Mouse (Mus musculus) cerebellum, adult 2 months (tissue): ENCODE results near the gene Bcl6. TPM values are rescaled to one million over a fixed set of nuclear protein-coding genes. Genes with fewer than 3 reads are reported as not detected.
A peak's percentile ranks its signal among the peaks of the same experiment; 100 is the strongest.

Experiments
- DNase-seq, 2 experiments: peaks; one replicate each; pipeline ENCODE4 v3.0.0; 2021
- H3K27ac ChIP-seq: fragments of 200-500 bp; 2 replicates; pipeline ENCODE4 v1.5.1; 2012; ENCODE audit warnings: low read length, control low read depth, inconsistent platforms; ENCODE audit not compliant: insufficient read depth
- H3K27me3 ChIP-seq: fragments of 200-500 bp; 2 replicates; pipeline ENCODE4 v1.6.1; 2012; ENCODE audit warnings: inconsistent platforms, mild to moderate bottlenecking, low read length, moderate library complexity; ENCODE audit not compliant: control insufficient read depth, insufficient read depth
- H3K4me1 ChIP-seq: fragments of 200-500 bp; 2 replicates; pipeline ENCODE4 v1.6.1; 2011; ENCODE audit warnings: low read length; ENCODE audit not compliant: control insufficient read depth, insufficient read depth
- H3K4me3 ChIP-seq: fragments of 200-500 bp; replicated peaks from 2 replicates; pipeline ENCODE3; 2011; ENCODE audit warnings: mild to moderate bottlenecking, low read depth, low read length, control low read depth; ENCODE audit not compliant: insufficient read depth
- CTCF ChIP-seq: fragments of 200-500 bp; IDR thresholded peaks from 2 replicates; pipeline ENCODE4 v1.5.1; 2011; ENCODE audit warnings: low read depth, mild to moderate bottlenecking, control low read depth, low read length, moderate library complexity, borderline replicate concordance; ENCODE audit not compliant: insufficient read depth
- POLR2A ChIP-seq: fragments of 200-500 bp; IDR thresholded peaks from 2 replicates; pipeline ENCODE4 v1.6.1; 2011; ENCODE audit warnings: low read length, control low read depth, borderline replicate concordance; ENCODE audit not compliant: insufficient read depth
- WGBS: fragments of 180-500 bp; shearing (Covaris S2); methylation state at CpG from one replicate; pipeline ENCODE4 v1.1.7; 2018; 5-methylcytosine and 5-hydroxymethylcytosine counted together
- polyA plus RNA-seq: library from polyadenylated mRNA; depleted of rRNA; stranded (reverse); fragments of >200 nt; gene quantifications from 2 replicates; pipeline ENCODE4 v1.2.3, GENCODE M21; 2012

Gene Bcl6
- polyA plus RNA-seq, 1 experiment: 30.8 TPM

DNA sequence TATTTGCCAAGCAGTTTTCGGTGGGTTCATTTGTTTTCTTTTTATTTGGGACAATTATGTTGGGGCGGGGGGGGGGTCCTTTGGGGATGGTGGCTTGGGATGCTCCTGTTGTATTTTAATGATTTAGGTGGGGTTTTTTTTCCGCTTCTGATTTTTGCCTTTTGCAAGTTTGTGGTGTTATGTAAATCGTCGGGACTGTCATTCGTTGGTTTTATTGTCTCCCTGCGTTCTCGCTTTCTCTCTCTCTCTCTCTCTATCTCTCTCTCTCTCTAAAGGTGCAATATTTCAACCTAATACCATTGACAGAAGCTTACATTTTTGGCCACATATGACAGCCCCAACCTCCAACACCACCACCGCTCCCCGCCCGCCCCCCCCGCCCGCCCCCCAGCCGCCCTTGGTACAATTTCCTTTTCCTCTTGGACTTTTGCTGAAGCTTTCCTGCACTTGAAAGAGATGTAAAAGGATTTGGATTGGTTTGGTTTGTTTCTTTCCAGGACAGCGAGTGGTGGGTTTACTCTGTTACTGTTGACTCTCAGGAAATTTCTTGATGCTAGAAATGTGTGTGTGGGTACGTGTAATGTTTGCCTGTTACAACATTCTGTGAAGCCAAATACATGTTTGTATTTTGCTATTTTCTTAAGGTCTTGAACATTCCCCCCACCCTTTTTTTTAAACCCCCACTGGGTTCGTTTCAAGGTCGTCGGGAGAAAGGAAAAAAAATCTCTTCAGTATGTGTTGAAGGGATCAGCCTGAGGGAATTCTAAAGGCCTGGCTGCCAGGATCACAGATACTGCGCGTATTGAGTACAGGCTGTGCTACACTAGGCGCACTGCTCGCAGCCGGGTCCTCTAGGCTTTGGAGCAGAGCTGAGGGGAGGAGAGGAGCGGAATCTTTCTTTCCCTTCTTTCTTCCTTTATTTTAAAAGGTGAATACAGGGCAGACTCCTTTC lies 833 bp upstream of the Bcl6 start:
- no peaks in the 10 kb centered on the region for H3K27me3 ChIP-seq
- 1% methylated on average over 25 of the region's 25 CpGs for WGBS
- peaks cover 9% of the 10 kb centered on the region for H3K4me1 ChIP-seq
- TF ChIP-seq POLR2A (peak; percentile 49; the same call in 1 of the 2 replicates), CTCF (no peak)
- DNase-seq: peak; percentile 72 to 79
- H3K4me3 ChIP-seq: peak overlapping the region; percentile 91
- peak overlapping the region; percentile 100 for H3K27ac ChIP-seq

DNA sequence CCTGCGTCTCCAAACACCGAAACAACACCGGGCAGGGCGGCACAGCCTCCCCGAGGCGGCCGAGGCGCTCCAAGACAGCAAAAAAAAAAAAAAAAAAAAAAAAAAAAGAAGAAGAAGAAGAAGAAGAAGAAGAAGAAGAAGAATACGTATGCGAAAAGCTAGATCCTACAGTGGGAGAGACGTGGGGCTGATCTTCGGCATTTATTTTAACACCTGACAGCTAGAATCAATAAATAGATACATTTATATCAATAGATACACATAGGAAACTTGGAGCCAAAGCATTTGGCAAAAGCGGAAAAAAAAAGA lies 541 bp downstream of the Bcl6 start:
- TF ChIP-seq CTCF (no peak), POLR2A (no peak)
- under 1% methylated on average over 13 of the region's 13 CpGs for WGBS
- peaks cover 5% of the 10 kb centered on the region for H3K4me1 ChIP-seq
- H3K4me3 ChIP-seq: peak overlapping the region; percentile 91
- no peak for DNase-seq
- H3K27ac ChIP-seq: peak overlapping the region; percentile 100
- H3K27me3 ChIP-seq: no peaks in the 10 kb centered on the region

DNA sequence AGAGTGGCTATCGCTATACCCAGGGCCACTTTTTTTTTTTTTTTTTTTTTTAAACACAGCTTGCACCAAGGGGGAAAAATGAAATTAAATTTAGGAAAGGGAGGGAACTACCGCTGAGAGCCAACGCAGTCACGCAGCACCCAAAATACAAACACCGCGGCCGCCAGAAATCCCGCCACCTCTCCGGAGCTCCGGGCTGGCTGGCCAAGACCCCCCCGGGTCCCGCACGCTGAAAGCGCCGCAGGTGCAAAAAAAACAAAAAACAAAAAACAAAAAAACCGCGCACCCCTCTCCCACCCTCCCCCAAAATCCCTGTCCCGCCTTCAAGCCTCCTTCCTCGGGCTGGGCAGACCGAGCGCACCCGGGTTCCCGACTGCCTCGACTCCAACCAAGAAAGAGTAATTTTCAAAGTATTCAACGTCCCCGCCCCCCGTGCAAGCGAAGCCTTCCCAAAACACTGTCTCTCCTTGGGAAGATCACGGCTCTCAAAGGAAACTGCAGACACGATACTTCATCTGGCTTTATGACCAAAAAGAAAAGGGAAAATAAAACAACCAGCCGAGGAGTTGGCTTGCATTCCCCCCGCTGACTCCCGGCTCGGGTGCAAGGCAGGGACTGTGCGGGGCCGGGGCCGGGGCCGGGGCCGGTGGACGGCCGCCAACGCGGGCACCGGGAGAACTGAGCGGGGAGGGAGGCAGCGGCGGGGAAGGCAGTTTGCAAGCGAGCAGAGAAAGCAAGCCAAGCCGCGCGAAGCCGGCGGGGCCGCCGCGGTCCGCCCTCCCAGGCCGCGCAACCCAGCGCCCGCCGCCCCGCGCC lies 1.1 kb downstream of the Bcl6 start:
- H3K27me3 ChIP-seq: no peaks in the 10 kb centered on the region
- H3K27ac ChIP-seq: peak overlapping the region; percentile 100
- WGBS: under 1% methylated on average over 64 of the region's 64 CpGs
- peaks cover 5% of the 10 kb centered on the region for H3K4me1 ChIP-seq
- DNase-seq: peak; percentile 75 to 76
- TF ChIP-seq CTCF (no peak), POLR2A (no peak; the same call in 1 of the 2 replicates)
- peak overlapping the region; percentile 91 for H3K4me3 ChIP-seq

DNA sequence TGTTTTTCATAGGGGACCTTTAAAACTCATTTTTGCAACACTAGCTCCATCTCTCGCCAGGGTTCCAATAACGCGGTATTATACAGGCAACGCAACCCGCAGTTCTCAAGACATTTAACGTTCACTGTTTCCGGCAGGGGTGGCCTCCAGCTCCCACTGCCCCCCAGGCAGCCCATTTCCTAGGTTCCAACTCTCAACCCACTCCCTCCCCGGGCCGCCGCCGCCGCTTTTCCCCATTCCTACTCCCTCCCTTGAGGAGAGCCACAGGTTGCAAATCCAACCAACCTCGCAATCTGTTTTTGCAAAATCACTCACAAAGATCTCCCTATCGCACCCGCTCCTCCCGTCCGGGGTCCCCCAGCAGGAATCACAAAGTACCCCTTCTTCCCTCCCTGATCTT lies 1.8 kb downstream of the Bcl6 start:
- DNase-seq: peak; percentile 65 to 72
- WGBS: under 1% methylated on average over 17 of the region's 17 CpGs
- peak overlapping the region; percentile 91 for H3K4me3 ChIP-seq
- peak overlapping the region; percentile 57 for H3K27ac ChIP-seq
- no peaks in the 10 kb centered on the region for H3K27me3 ChIP-seq
- TF ChIP-seq CTCF (no peak), POLR2A (peak; percentile 21; the same call in 1 of the 2 replicates)
- peaks cover 5% of the 10 kb centered on the region; the same call in 1 of the 2 replicates for H3K4me1 ChIP-seq

DNA sequence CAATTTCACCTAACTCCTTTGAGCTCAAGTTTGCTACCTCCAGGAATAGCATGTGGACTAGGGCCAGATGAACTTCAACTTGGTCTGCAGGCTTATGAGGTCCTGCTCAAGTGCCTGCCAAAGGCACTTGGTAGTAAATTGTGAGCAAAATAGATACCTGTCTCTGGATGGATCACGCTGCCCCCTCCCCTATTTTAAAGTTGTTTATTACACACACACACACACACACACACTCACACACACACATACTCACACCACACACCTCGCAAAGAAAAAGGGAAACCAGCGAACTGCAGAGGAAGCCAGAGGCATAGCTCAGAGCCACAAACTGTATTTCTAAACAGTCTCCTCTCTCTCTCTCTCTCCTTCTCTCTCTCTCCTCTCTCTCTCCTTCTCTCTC lies 2.5 kb downstream of the Bcl6 start:
- TF ChIP-seq POLR2A: no peak
- TF ChIP-seq CTCF: no peak
- Histone ChIP-seq H3K27ac (peak overlapping the region; percentile 57), H3K27me3 (no peaks in the 10 kb centered on the region), H3K4me1 (peaks cover 6% of the 10 kb centered on the region; the same call in 1 of the 2 replicates), H3K4me3 (peak overlapping the region; percentile 91)
- WGBS: 11% methylated on average over 3 of the region's 3 CpGs
- peak; percentile 44 to 47 for DNase-seq

DNA sequence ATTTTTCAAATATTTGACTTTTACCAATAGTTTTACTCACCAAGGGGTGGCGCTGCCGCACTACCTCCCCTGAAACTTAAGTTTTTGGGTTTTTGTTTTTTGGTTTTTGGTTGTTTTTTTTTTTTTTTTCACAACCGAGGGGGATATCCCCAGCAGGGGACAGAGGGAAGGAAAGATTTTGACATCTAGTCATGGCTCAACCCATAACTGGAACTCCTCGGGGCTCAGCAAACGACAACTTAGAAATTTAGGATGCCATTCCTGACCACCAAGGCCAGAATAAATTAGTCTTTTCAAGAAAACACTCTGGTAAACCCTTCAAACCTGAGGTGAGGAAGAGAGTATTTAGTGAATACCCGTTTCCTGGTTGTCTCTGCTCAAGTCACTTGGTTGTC lies 3.2 kb downstream of the Bcl6 start:
- H3K4me3 ChIP-seq: no peak overlapping the region
- no peaks in the 10 kb centered on the region for H3K27me3 ChIP-seq
- no peak overlapping the region for H3K27ac ChIP-seq
- peaks cover 12% of the 10 kb centered on the region; the same call in 1 of the 2 replicates for H3K4me1 ChIP-seq
- TF ChIP-seq CTCF: peak; percentile 59; the same call in 1 of the 2 replicates
- TF ChIP-seq POLR2A: no peak
- WGBS: 6% methylated on average over 6 of the region's 6 CpGs
- DNase-seq: peak; percentile 53 to 59

DNA sequence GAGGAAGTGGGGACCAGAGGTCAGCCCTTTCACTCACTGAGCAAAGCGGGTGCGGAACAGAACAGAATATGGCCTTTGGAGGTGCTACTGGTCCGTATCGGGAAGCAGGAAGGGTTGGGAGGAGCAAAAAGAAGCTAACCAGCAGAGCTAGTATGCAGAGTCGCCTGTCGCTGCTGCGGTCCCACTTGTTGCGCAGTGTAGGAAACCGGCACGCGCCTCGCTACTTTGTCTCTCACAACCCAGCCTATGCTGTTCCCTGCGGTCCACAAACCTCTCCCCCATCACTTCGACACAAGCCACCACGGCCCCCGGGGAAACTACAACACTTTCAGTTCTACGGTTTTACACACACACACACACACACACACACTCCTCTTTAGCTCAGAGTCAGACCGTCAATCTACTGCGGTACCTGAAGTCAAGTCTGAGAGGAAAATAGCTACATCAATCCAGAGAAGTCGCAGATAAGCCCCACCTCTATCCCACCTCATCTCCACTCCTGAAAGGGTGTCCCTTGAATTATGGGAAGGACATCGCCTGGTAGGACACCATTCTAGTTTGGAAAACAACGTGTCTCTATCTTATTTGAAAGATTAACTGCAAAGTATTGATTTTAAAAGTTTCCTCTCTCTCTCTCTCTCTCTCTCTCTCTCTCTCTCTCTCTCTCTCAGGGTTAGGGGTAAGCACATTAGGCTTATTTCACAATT lies 3.7 kb downstream of the Bcl6 start:
- TF ChIP-seq POLR2A: 0 out of 2 replicates have a peak, but pooled peaks have one; percentile 13
- TF ChIP-seq CTCF: no peak
- peak; percentile 66 to 74 for DNase-seq
- 2% methylated on average over 22 of the region's 22 CpGs for WGBS
- H3K4me1 ChIP-seq: peaks cover 16% of the 10 kb centered on the region
- peak overlapping the region; percentile 32 for H3K27ac ChIP-seq
- H3K4me3 ChIP-seq: peak overlapping the region; percentile 49
- no peaks in the 10 kb centered on the region for H3K27me3 ChIP-seq
